Mouse (Mus musculus) CD4-positive naive resting alpha-beta T cell, adult 57 days (primary cell): ENCODE data around the gene Lyrm1. TPM values are rescaled to one million over a fixed set of nuclear protein-coding genes. Genes with fewer than 3 reads are reported as not detected.

Experiments used
- total RNA-seq: library from RNA; stranded (reverse); gene quantifications from one replicate; pipeline ENCODE4 v1.2.4, GENCODE M21; 2023

Lyrm1 gene
- total RNA-seq: 4.4 TPM

GRCm38 (mm10) chr7:119895639-119896512 is at the start of gene Lyrm1, which contains the start of gene Dcun1d3:
Lyrm1 (plus strand) TSS chr7:119895861.
Dcun1d3 (minus strand) TSS chr7:119896298.

Other genes starting within 250 kb of the Lyrm1 start
- gene Acsm4, start 205.8 kb upstream of the Lyrm1 start, total RNA-seq: not detected
- gene Thumpd1, start 175.1 kb upstream of the Lyrm1 start, total RNA-seq: 108 TPM
- gene Acsm3, start 134.9 kb upstream of the Lyrm1 start, total RNA-seq: not detected
- gene Rexo5, start 101.9 kb upstream of the Lyrm1 start, total RNA-seq: 66.6 TPM
- 7.4 TPM for gene Eri2, start 101.8 kb upstream of the Lyrm1 start, total RNA-seq
- gene Dcun1d3, start 437 bp downstream of the Lyrm1 start, total RNA-seq: 19.5 TPM
- not detected for gene Dnah3, start 199.4 kb downstream of the Lyrm1 start, total RNA-seq
- 0.53 TPM for gene Tmem159, start 206.5 kb downstream of the Lyrm1 start, total RNA-seq
- gene Zp2, start 249.4 kb downstream of the Lyrm1 start, total RNA-seq: not detected